Mouse (Mus musculus) CH12.LX (cell line): ENCODE results near the gene Pde6g. TPM values are rescaled to one million over a fixed set of nuclear protein-coding genes. Genes with fewer than 3 reads are reported as not detected.

ENCODE experiments used
- DNase-seq: peaks from one replicate; pipeline ENCODE4 v3.0.0-alpha.2; 2013; ENCODE audit errors: extremely low read depth
- H3K27ac ChIP-seq: 2 replicates; pipeline ENCODE4 v1.5.1; 2012; ENCODE audit warnings: low read depth, mild to moderate bottlenecking, control low read depth, moderate library complexity; ENCODE audit not compliant: insufficient read depth
- H3K27me3 ChIP-seq: replicated peaks from 2 replicates; pipeline ENCODE3; 2012; ENCODE audit warnings: inconsistent platforms
- H3K36me3 ChIP-seq, 2 experiments: replicated peaks in 1 of 2; 2 replicates each; pipeline versions ENCODE3 to v1.6.1; 2012; ENCODE audit warnings: inconsistent platforms in 1 of 2, low read length in 1 of 2, mild to moderate bottlenecking in 1 of 2, mixed read lengths in 1 of 2, moderate library complexity in 1 of 2; ENCODE audit not compliant: control insufficient read depth in 1 of 2, insufficient read depth in 1 of 2
- H3K4me1 ChIP-seq, 2 experiments: 2 replicates each; pipeline ENCODE4 v1.6.1; 2012; ENCODE audit warnings: inconsistent platforms in 1 of 2, moderate library complexity in 1 of 2; ENCODE audit not compliant: insufficient read depth in 2 of 2, control insufficient read depth in 1 of 2
- H3K4me2 ChIP-seq: 2 replicates; pipeline ENCODE4 v1.6.1; 2012; ENCODE audit warnings: low read depth, mild to moderate bottlenecking, control low read depth; ENCODE audit not compliant: poor library complexity, insufficient read depth, severe bottlenecking
- H3K4me3 ChIP-seq, 3 experiments: fragments of 150-350 bp in 1 of 3; sonication (generic) in 1 of 3; replicated peaks in 1 of 3; 2 replicates each; pipeline versions ENCODE3 to v1.5.1; 2011 to 2012; ENCODE audit warnings: low read depth in 2 of 3, low read length in 2 of 3, mild to moderate bottlenecking in 2 of 3, moderate library complexity in 2 of 3, control low read depth in 1 of 3, improper control_type of control experiment in 1 of 3, inconsistent platforms in 1 of 3, mixed read lengths in 1 of 3; ENCODE audit not compliant: poor library complexity in 1 of 3
- H3K79me2 ChIP-seq: replicated peaks from 2 replicates; pipeline ENCODE4 v1.6.1; 2012; ENCODE audit warnings: mild to moderate bottlenecking, moderate library complexity; ENCODE audit not compliant: control insufficient read depth, poor library complexity, insufficient read depth, severe bottlenecking; ENCODE audit errors: extremely low read depth
- H3K9ac ChIP-seq: 2 replicates; pipeline ENCODE4 v1.6.1; 2012; ENCODE audit warnings: low read depth, mild to moderate bottlenecking, control low read depth, moderate library complexity; ENCODE audit not compliant: insufficient read depth
- H3K9me3 ChIP-seq: replicated peaks from 2 replicates; pipeline ENCODE3; 2012; ENCODE audit warnings: low read length, inconsistent platforms, mixed read lengths
- BHLHE40 ChIP-seq: IDR thresholded peaks from 2 replicates; pipeline ENCODE4 v1.6.1; 2011; ENCODE audit warnings: mild to moderate bottlenecking, low read depth, low read length, improper control_type of control experiment
- ELF1 ChIP-seq: IDR thresholded peaks from 2 replicates; pipeline ENCODE4 v1.6.1; 2014; ENCODE audit warnings: low read depth, mild to moderate bottlenecking, inconsistent platforms, low read length, improper control_type of control experiment
- EP300 ChIP-seq: IDR thresholded peaks from 2 replicates; pipeline ENCODE4 v1.6.1; 2011; ENCODE audit warnings: low read length, improper control_type of control experiment
- JUN ChIP-seq: IDR thresholded peaks from 2 replicates; pipeline ENCODE4 v1.6.1; 2011; ENCODE audit warnings: low read depth, mild to moderate bottlenecking, low read length, improper control_type of control experiment, moderate library complexity; ENCODE audit not compliant: insufficient read depth
- JUND ChIP-seq: conservative IDR thresholded peaks from 2 replicates; pipeline ENCODE4 v1.6.1; 2011; ENCODE audit warnings: low read depth, low read length, improper control_type of control experiment
- KAT2A ChIP-seq: IDR thresholded peaks from 2 replicates; pipeline ENCODE4 v1.6.1; 2012; ENCODE audit warnings: low read length, improper control_type of control experiment, inconsistent platforms; ENCODE audit not compliant: insufficient replicate concordance
- MAFK ChIP-seq: IDR thresholded peaks from 2 replicates; pipeline ENCODE4 v1.6.1; 2011; ENCODE audit warnings: low read length, improper control_type of control experiment; ENCODE audit not compliant: insufficient replicate concordance
- MAX ChIP-seq: IDR thresholded peaks from 2 replicates; pipeline ENCODE4 v1.6.1; 2011; ENCODE audit warnings: low read length, improper control_type of control experiment
- MXI1 ChIP-seq: IDR thresholded peaks from 2 replicates; pipeline ENCODE4 v1.6.1; 2011; ENCODE audit warnings: mild to moderate bottlenecking, low read depth, low read length, improper control_type of control experiment
- NELFE ChIP-seq: IDR thresholded peaks from 2 replicates; pipeline ENCODE4 v1.6.1; 2011; ENCODE audit warnings: low read depth, low read length, improper control_type of control experiment
- POLR2A ChIP-seq: IDR thresholded peaks from 2 replicates; pipeline ENCODE4 v1.6.1; 2011; ENCODE audit warnings: low read depth, mild to moderate bottlenecking, improper control_type of control experiment, low read length
- POLR2AphosphoS2 ChIP-seq: IDR thresholded peaks from 2 replicates; pipeline ENCODE4 v1.6.1; 2011; ENCODE audit warnings: low read depth, low read length, improper control_type of control experiment
- RAD21 ChIP-seq: IDR thresholded peaks from 2 replicates; pipeline ENCODE4 v1.6.1; 2011; ENCODE audit warnings: low read depth, mild to moderate bottlenecking, low read length, improper control_type of control experiment, moderate library complexity
- SIN3A ChIP-seq: IDR thresholded peaks from 2 replicates; pipeline ENCODE4 v1.6.1; 2012; ENCODE audit warnings: low read length, improper control_type of control experiment, inconsistent platforms
- UBTF ChIP-seq: IDR thresholded peaks from 2 replicates; pipeline ENCODE4 v1.6.1; 2012; ENCODE audit warnings: low read depth, mild to moderate bottlenecking, inconsistent platforms, low read length, improper control_type of control experiment, moderate library complexity
- USF2 ChIP-seq: conservative IDR thresholded peaks from 2 replicates; pipeline ENCODE4 v1.6.1; 2011; ENCODE audit warnings: low read depth, low read length, improper control_type of control experiment
- ZC3H11A ChIP-seq: IDR thresholded peaks from 2 replicates; pipeline ENCODE4 v1.6.1; 2012; ENCODE audit warnings: low read depth, mild to moderate bottlenecking, inconsistent platforms, low read length, improper control_type of control experiment
- ZKSCAN1 ChIP-seq: IDR thresholded peaks from 2 replicates; pipeline ENCODE4 v1.6.1; 2012; ENCODE audit warnings: low read depth, inconsistent platforms, low read length, improper control_type of control experiment, borderline replicate concordance
- ZMIZ1 ChIP-seq: IDR thresholded peaks from 2 replicates; pipeline ENCODE4 v1.6.1; 2012; ENCODE audit warnings: low read depth, mild to moderate bottlenecking, inconsistent platforms, low read length, improper control_type of control experiment
- ZNF384 ChIP-seq: IDR thresholded peaks from 2 replicates; pipeline ENCODE4 v1.6.1; 2012; ENCODE audit warnings: low read depth, low read length, improper control_type of control experiment, inconsistent platforms
- dilution Hi-C: fragments of 300-500 bp; cut with MboI; formaldehyde crosslinking; loops from 2 replicates; pipeline ENCODE4 v1.14.3; 2020; ENCODE audit warnings: low sequenced_read_pairs; ENCODE audit not compliant: extremely low pct_unique_long_range_greater_than_20kb, extremely low pct_ligation_motif_present
- in situ Hi-C: fragments of 300-500 bp; cut with MboI; formaldehyde crosslinking; loops from 3 replicates; pipeline ENCODE4 v1.14.3; 2019; ENCODE audit warnings: low sequenced_read_pairs, low pct_ligation_motif_present, low pct_unique_long_range_greater_than_20kb, mixed read lengths
- polyA plus RNA-seq: library from polyadenylated mRNA; unstranded; fragments of >175 nt; gene quantifications from 2 replicates; pipeline ENCODE4 v1.2.1, GENCODE M21; 2012; ENCODE audit warnings: low read depth; ENCODE audit not compliant: insufficient read length
- total RNA-seq, 2 experiments: library from RNA; depleted of rRNA; stranded (reverse); fragments of 300-350 nt in 1 of 2; fragments of >200 nt in 1 of 2; gene quantifications; 2 replicates each; pipeline ENCODE4 v1.2.3; 2012 to 2014

Pde6g gene
- total and polyA plus RNA-seq, 3 experiments, result 0.34 TPM; not detected in 1

DNA sequence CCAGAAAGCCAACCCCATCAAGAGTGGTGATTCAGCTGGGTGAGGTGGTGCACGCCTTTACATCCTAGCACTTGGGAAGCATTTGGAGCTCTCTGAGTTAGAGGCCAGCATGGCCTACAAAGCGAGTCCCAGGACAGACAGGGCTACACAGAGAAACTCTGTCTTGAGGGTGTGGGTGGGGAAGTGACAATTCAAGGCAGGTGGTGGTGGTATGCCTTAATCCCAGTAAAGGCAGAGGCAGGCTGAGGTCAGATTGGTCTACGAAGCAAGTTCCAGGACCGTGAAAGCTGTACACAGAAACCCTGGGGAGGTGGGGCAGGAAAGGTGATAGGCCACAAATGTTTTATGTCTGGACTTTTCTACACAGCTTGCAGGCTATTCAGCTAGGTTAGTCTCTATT lies 1.7 kb upstream of the Pde6g start:
- H3K79me2 ChIP-seq, result peaks cover 20% of the 10 kb centered on the region
- H3K4me3 ChIP-seq, result no peak overlapping the region
- no peaks in the 10 kb centered on the region for H3K9me3 ChIP-seq
- no peak overlapping the region for H3K27ac ChIP-seq
- H3K4me2 ChIP-seq, result no peak overlapping the region
- in situ Hi-C loops (no loop called here), dilution Hi-C loops (no loop called here)
- H3K36me3 ChIP-seq, result peaks cover 10 to 35% of the 10 kb centered on the region in 2 experiments
- H3K4me1 ChIP-seq, result peaks cover 6 to 23% of the 10 kb centered on the region in 2 experiments
- no peak overlapping the region for H3K9ac ChIP-seq
- no peak for DNase-seq
- TF ChIP-seq NELFE, result no peak
- H3K27me3 ChIP-seq, result no peaks in the 10 kb centered on the region

- Histone ChIP-seq H3K27me3 (no peaks in the 10 kb centered on the region), H3K79me2 (no peaks in the 10 kb centered on the region), H3K9ac (no peak overlapping the region), H3K4me3 (no peak overlapping the region), H3K36me3 (peaks cover 4 to 26% of the 10 kb centered on the region in 2 experiments), H3K4me1 (peaks cover 9 to 27% of the 10 kb centered on the region in 2 experiments), H3K27ac (no peak overlapping the region), H3K4me2 (no peak overlapping the region), H3K9me3 (no peaks in the 10 kb centered on the region)
- no peak for DNase-seq
- no peak for TF ChIP-seq POLR2A
- no peak for TF ChIP-seq MAFK
- TF ChIP-seq SIN3A, result no peak
- TF ChIP-seq NELFE, result no peak
- no peak for TF ChIP-seq RAD21
- no peak for TF ChIP-seq POLR2AphosphoS2
- no peak for TF ChIP-seq ZC3H11A
- no peak for TF ChIP-seq JUN
- TF ChIP-seq MAX, result no peak
- TF ChIP-seq ELF1, result no peak
- no peak for TF ChIP-seq UBTF
- TF ChIP-seq ZMIZ1, result no peak
- TF ChIP-seq USF2, result no peak
- dilution Hi-C loops, result no loop called here
- in situ Hi-C loops, result no loop called here
Measured at GRCm38 (mm10) chr11:120452246-120452645, 1.1 kb downstream of the Pde6g start.

GRCm38 (mm10) chr11:120447179-120447578 lies 6.1 kb downstream of the Pde6g start:
- no peak for DNase-seq
- in situ Hi-C loops (no loop called here), dilution Hi-C loops (no loop called here)
- H3K79me2 ChIP-seq, result no peaks in the 10 kb centered on the region
- H3K9ac ChIP-seq, result no peak overlapping the region
- TF ChIP-seq MAX (no peak), JUND (no peak), ZNF384 (no peak), KAT2A (no peak), UBTF (no peak), BHLHE40 (no peak), ZMIZ1 (no peak), MXI1 (no peak), POLR2AphosphoS2 (no peak), ZKSCAN1 (no peak), EP300 (no peak), ELF1 (no peak)
- no peak overlapping the region for H3K27ac ChIP-seq
- H3K36me3 ChIP-seq, result peaks cover 0 to 3% of the 10 kb centered on the region in 2 experiments
- H3K4me3 ChIP-seq, result no peak overlapping the region
- peaks cover 23 to 45% of the 10 kb centered on the region in 2 experiments for H3K4me1 ChIP-seq
- no peaks in the 10 kb centered on the region for H3K27me3 ChIP-seq
- H3K4me2 ChIP-seq, result no peak overlapping the region
- H3K9me3 ChIP-seq, result no peaks in the 10 kb centered on the region
